Mouse (Mus musculus) liver, embryonic 16.5 days (tissue): ENCODE results near the gene Trim26. TPM values are rescaled to one million over a fixed set of nuclear protein-coding genes. Genes with fewer than 3 reads are reported as not detected.

Experiments
- ATAC-seq: fragments of 200-750 bp; cut with Nextera tagmentation; 2 replicates; pipeline ENCODE4 v1.8.0; 2017; ENCODE audit warnings: low read depth, mild to moderate bottlenecking, moderate number of reproducible peaks, moderate library complexity
- H3K27ac ChIP-seq: fragments of 300-500 bp; sonication (generic); 2 replicates; pipeline ENCODE4 v1.5.1; 2014; ENCODE audit warnings: mild to moderate bottlenecking, low read length
- H3K27me3 ChIP-seq: fragments of 300-500 bp; sonication (generic); 2 replicates; pipeline ENCODE4 v1.6.1; 2014; ENCODE audit warnings: low read depth, low read length, mixed read lengths; ENCODE audit not compliant: control insufficient read depth, insufficient read depth
- H3K36me3 ChIP-seq: fragments of 300-500 bp; sonication (generic); 2 replicates; pipeline ENCODE4 v1.6.1; 2014; ENCODE audit warnings: mild to moderate bottlenecking; ENCODE audit not compliant: control insufficient read depth, insufficient read depth
- H3K4me1 ChIP-seq: fragments of 300-500 bp; sonication (generic); 2 replicates; pipeline ENCODE4 v1.6.1; 2014; ENCODE audit warnings: low read depth, low read length, mixed read lengths; ENCODE audit not compliant: control insufficient read depth
- H3K4me2 ChIP-seq: fragments of 300-500 bp; sonication (generic); 2 replicates; pipeline ENCODE4 v1.6.1; 2014; ENCODE audit warnings: low read depth, low read length, mixed read lengths
- H3K4me3 ChIP-seq: fragments of 300-500 bp; sonication (generic); 2 replicates; pipeline ENCODE4 v1.5.1; 2014; ENCODE audit warnings: low read depth, mild to moderate bottlenecking, low read length
- H3K9ac ChIP-seq: fragments of 300-500 bp; sonication (generic); 2 replicates; pipeline ENCODE4 v1.6.1; 2014; ENCODE audit warnings: low read depth, low read length
- H3K9me3 ChIP-seq: fragments of 300-500 bp; sonication (generic); replicated peaks from 2 replicates; pipeline ENCODE4 v1.6.1; 2016; ENCODE audit warnings: low read length; ENCODE audit not compliant: control insufficient read depth
- WGBS: fragments of 180-500 bp; shearing (Covaris S2); extraction: QIAGEN DNeasy Blood & Tissue Kit; methylation state at CpG from one replicate; pipeline ENCODE4 v1.1.7; 2014; ENCODE audit not compliant: insufficient replicate concordance; 5-methylcytosine and 5-hydroxymethylcytosine counted together
- polyA plus RNA-seq: library from polyadenylated mRNA; unstranded; fragments of >200 nt; fragmentation: Nextera tagmentation; extraction: Ambion mirVana; gene quantifications from 2 replicates; pipeline ENCODE4 v1.2.1, GENCODE M21; 2015

Trim26 gene
- polyA plus RNA-seq, 1 experiment from 2014 or later: 16.7 TPM

DNA sequence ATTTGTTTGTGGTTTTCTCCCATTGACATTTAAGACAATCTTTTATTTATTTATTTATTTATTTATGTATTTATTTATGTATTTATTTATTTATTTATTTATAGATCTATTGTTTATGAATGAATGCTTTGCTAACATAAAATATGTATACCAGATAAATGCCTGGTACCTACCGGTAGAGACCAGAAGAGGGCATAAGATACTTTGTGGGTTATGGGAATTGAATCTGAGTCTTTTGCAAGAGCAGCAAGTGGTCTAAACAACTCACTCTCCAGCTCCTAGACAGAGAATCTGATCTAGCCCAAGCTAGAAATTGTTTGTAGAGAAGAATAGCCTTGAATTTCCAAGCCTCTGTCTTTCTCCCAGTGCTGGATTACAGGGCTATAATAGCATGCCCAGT is 63.8 kb downstream of the Trim26 start:
- Histone ChIP-seq H3K9me3 (no peaks in the 10 kb centered on the region), H3K27me3 (no peaks in the 10 kb centered on the region), H3K4me1 (no peaks in the 10 kb centered on the region), H3K9ac (no peak overlapping the region), H3K27ac (no peak overlapping the region), H3K36me3 (no peaks in the 10 kb centered on the region), H3K4me2 (no peak overlapping the region), H3K4me3 (no peak overlapping the region)
- no peak for ATAC-seq
- WGBS: 18% methylated on average over 1 of the region's 1 CpGs

DNA sequence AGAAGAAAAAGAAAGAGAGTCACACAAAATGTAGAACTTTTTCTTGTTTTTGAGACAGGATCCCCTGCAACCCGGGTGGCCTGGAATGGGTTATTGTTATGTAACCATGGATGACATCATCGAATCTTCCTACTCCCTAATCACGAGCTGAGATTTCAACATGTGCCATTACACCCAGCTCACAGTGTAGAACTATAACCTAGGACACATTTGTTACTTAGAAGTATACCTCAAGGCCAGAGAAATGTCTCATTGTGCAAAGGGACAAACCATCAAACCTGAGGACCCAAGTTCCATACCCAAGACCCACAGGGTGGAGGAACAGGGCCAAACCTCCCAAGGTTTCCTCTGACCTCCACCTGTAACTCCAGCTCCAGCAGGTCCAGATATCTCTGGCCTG is 66.7 kb downstream of the Trim26 start:
- no peak for ATAC-seq
- Histone ChIP-seq H3K9ac (no peak overlapping the region), H3K4me2 (no peak overlapping the region), H3K27me3 (no peaks in the 10 kb centered on the region), H3K36me3 (no peaks in the 10 kb centered on the region), H3K9me3 (no peaks in the 10 kb centered on the region), H3K4me3 (no peak overlapping the region), H3K4me1 (no peaks in the 10 kb centered on the region), H3K27ac (no peak overlapping the region)
- WGBS: 47% methylated on average over 3 of the region's 3 CpGs

DNA sequence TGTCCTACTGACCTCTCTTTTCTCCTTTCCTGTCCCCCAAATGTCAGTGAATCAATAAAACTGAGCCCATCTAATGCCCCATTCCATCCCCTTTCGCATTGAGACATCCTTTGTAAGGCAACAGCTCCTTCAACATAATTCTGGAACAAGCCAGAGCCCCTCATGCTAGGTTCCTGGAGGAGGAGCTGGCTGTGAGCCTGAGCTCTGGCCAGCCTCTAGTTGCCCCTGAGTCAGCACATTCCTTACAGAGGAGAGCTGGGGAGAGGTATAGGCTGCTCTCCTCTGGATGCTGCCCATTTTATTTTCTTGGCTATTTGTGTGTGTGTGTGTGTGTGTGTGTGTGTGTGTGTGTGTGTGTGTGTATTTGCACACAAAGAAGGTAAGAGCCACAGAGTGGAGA is 71.3 kb downstream of the Trim26 start:
- Histone ChIP-seq H3K9ac (no peak overlapping the region), H3K27me3 (no peaks in the 10 kb centered on the region), H3K4me1 (no peaks in the 10 kb centered on the region), H3K36me3 (no peaks in the 10 kb centered on the region), H3K4me2 (no peak overlapping the region), H3K4me3 (no peak overlapping the region), H3K27ac (no peak overlapping the region), H3K9me3 (no peaks in the 10 kb centered on the region)
- 22% methylated on average over 1 of the region's 1 CpGs for WGBS
- no peak for ATAC-seq

Other genes starting within 250 kb of the Trim26 start
- gene H2-M9, start 194.5 kb upstream of the Trim26 start, polyA plus RNA-seq: not detected in 2 replicates
- not detected in 2 replicates for gene H2-M1, start 164.9 kb upstream of the Trim26 start, polyA plus RNA-seq
- not detected in 2 replicates for gene H2-M10.5, start 64.2 kb upstream of the Trim26 start, polyA plus RNA-seq
- gene H2-M10.6, start 25.0 kb upstream of the Trim26 start, polyA plus RNA-seq: not detected in 2 replicates
- gene Trim15, start 30.1 kb downstream of the Trim26 start, polyA plus RNA-seq: 0.55 and 0.61 TPM in 2 replicates
- gene Trim10, start 32.4 kb downstream of the Trim26 start, polyA plus RNA-seq: 285 and 295 TPM in 2 replicates
- not detected in 2 replicates for gene Trim40, start 53.0 kb downstream of the Trim26 start, polyA plus RNA-seq
- gene Trim31, start 61.0 kb downstream of the Trim26 start, polyA plus RNA-seq: 0.27 TPM in 1 of 2 replicates, not detected in the other
- gene Rnf39, start 105.8 kb downstream of the Trim26 start, polyA plus RNA-seq: 0.08 TPM in 1 of 2 replicates, not detected in the other
- gene Ppp1r11, start 114.6 kb downstream of the Trim26 start, polyA plus RNA-seq: 23.9 and 28.8 TPM in 2 replicates
- 20.9 and 21.3 TPM in 2 replicates for gene Znrd1, start 121.4 kb downstream of the Trim26 start, polyA plus RNA-seq
- 2.5 and 3.0 TPM in 2 replicates for gene Znrd1as, start 121.5 kb downstream of the Trim26 start, polyA plus RNA-seq
- gene 2410137M14Rik, start 144.1 kb downstream of the Trim26 start, polyA plus RNA-seq: not detected in 2 replicates
- gene H2-M5, start 152.4 kb downstream of the Trim26 start, polyA plus RNA-seq: not detected in 2 replicates
- 2.9 and 3.4 TPM in 2 replicates for gene Zfp57, start 164.0 kb downstream of the Trim26 start, polyA plus RNA-seq
- not detected in 2 replicates for gene Mog, start 186.3 kb downstream of the Trim26 start, polyA plus RNA-seq
- gene Gabbr1, start 208.8 kb downstream of the Trim26 start, polyA plus RNA-seq: 0.46 and 1.0 TPM in 2 replicates